ENCODE assay signal across 24 mouse cellular contexts in genomic region chr10:74538371-74538770, GRCm38 (mm10).
A peak's percentile ranks its signal among the peaks of the same experiment; 100 is the strongest.
DNase-seq lines count a peak whose midpoint lies in the region; ATAC-seq and TF ChIP-seq lines count a peak whose summit lies in the region.
"Had no signal": no experiment of that assay in that cellular context is flagged by ENCODE, and none has a peak within 500 bp of the region (broad histone marks: within the 10 kb centered on the region; RNA-seq: fewer than 3 reads in every experiment).

No protein-coding gene starts in this region.

- no peak overlapping the region for H3K4me2 ChIP-seq in heart, embryonic 11.5 days

- H3K4me1 ChIP-seq in heart, adult 2 months (ENCODE audit: control insufficient read depth, insufficient read depth, low read length): no peaks in the 10 kb centered on the region
- H3K4me1 ChIP-seq in heart, embryonic 11.5 days (ENCODE audit: control insufficient read depth, insufficient read depth, low read length): no peaks in the 10 kb centered on the region

- no peak for TF ChIP-seq EP300 in heart, adult 2 months (IDR thresholded peaks at IDR 0.05; ENCODE audit: insufficient read depth, low read depth, low read length)

- ATAC-seq in heart, embryonic 11.5 days (replicated peaks; ENCODE audit: insufficient number of reproducible peaks, low FRiP score, low TSS enrichment): no peak
- ATAC-seq: activated CD4-positive, CD25-positive, alpha-beta regulatory T cell, adult 4 months; CD4-positive, CD25-positive, alpha-beta regulatory T cell, adult 4 months; Patski had no signal

- no peak overlapping the region for H3K4me3 ChIP-seq in heart, adult 2 months
- H3K4me3 ChIP-seq in heart, embryonic 11.5 days (ENCODE audit: low read depth, low read length): no peak overlapping the region

- DNase-seq in 3T3-L1 (ENCODE audit: low read depth, low spot score): peak; percentile 51
- peak; percentile 65 for DNase-seq in Muller cell, postnatal 12 days (ENCODE audit: inconsistent ontology term)
- DNase-seq in brain, adult 2 months (ENCODE audit: low read depth, low spot score): peak; percentile 6
- DNase-seq in heart, adult 2 months: no peak
- DNase-seq in heart, adult 9 months (ENCODE audit: low spot score in 2 of 2): no peak
- DNase-seq: adrenal gland, adult 2 months; adrenal gland, adult 8-10 months; adrenal gland, postnatal 10 days; adrenal gland, postnatal 14 days; adrenal gland, postnatal 25 days; adrenal gland, postnatal 36 days; B cell, adult 2 months; cerebellum, adult 11 months; cerebellum, adult 11-12 months; cerebellum, adult 18-20 months; cerebellum, adult 2 months; cerebellum, adult 8-10 months; cerebellum, adult 9-10 months had no signal

- no peak for TF ChIP-seq POLR2A in heart, adult 2 months (IDR thresholded peaks at IDR 0.05; ENCODE audit: insufficient read depth, low read depth, low read length)

- H3K36me3 ChIP-seq in heart, adult 2 months (ENCODE audit: control insufficient read depth, insufficient read depth, low read length): no peaks in the 10 kb centered on the region
- H3K36me3 ChIP-seq in heart, embryonic 11.5 days (ENCODE audit: control insufficient read depth, insufficient read depth, low read length): no peaks in the 10 kb centered on the region
- H3K36me3 ChIP-seq: G1E had no signal

- no peak overlapping the region for H3K9ac ChIP-seq in heart, adult 2 months (ENCODE audit: low read depth, low read length)
- H3K9ac ChIP-seq in heart, embryonic 11.5 days (ENCODE audit: low read depth, low read length): no peak overlapping the region

- H3K9me3 ChIP-seq in heart, embryonic 11.5 days (replicated peaks; ENCODE audit: control insufficient read depth, low read length): no peaks in the 10 kb centered on the region
- H3K9me3 ChIP-seq: G1E had no signal

- TF ChIP-seq CTCF in heart, adult 2 months (IDR thresholded peaks at IDR 0.05): no peak

- 71% methylated on average over 2 of the region's 2 CpGs for WGBS in heart, adult 2 months
- WGBS in heart, embryonic 11.5 days (ENCODE audit: insufficient replicate concordance): 70% methylated on average over 2 of the region's 2 CpGs

- no peaks in the 10 kb centered on the region for H3K79me2 ChIP-seq in heart, adult 2 months (replicated peaks; ENCODE audit: control insufficient read depth, insufficient read depth, low read length)

- intact Hi-C loops in heart, adult 2 months (cut with DNase I): no loop called here

- H3K27me3 ChIP-seq in heart, adult 2 months (ENCODE audit: control insufficient read depth, insufficient read depth, low read length): no peaks in the 10 kb centered on the region
- no peaks in the 10 kb centered on the region for H3K27me3 ChIP-seq in heart, embryonic 11.5 days (ENCODE audit: control insufficient read depth, insufficient read depth, low read length)
- H3K27me3 ChIP-seq: CH12.LX had no signal

- H3K27ac ChIP-seq in heart, adult 2 months: no peak overlapping the region
- H3K27ac ChIP-seq in heart, embryonic 11.5 days (ENCODE audit: low read depth, low read length): no peak overlapping the region

Comparison
In these comparisons a context has a peak if more than half of its experiments do, and no peak if none do; other contexts are left out.
1. DNase-seq: peak in 3T3-L1 (single experiment), Muller cell, postnatal 12 days (single experiment) and brain, adult 2 months (single experiment); none in heart, adult 2 months (0 of 2) and heart, adult 9 months (0 of 2).